Mouse (Mus musculus): ENCODE measurements around the gene Slc8a1.

- TF ChIP-seq HCFC1 (IDR thresholded peaks at IDR 0.05; ENCODE audit: borderline replicate concordance, insufficient read depth, low read length) (no peak), CHD2 (IDR thresholded peaks at IDR 0.05; ENCODE audit: low read depth, low read length) (no peak), ZNF384 (IDR thresholded peaks at IDR 0.05; ENCODE audit: low read depth, low read length) (no peak), MAFK (IDR thresholded peaks at IDR 0.05; ENCODE audit: insufficient read depth, low read depth, low read length) (no peak)
Observed at GRCm38 (mm10) chr17:81412736-81413135, 325.4 kb downstream of the Slc8a1 start.

Measured in ES-E14 (cell line).